26 mouse cellular contexts compared by ENCODE assay signal in the genomic region with DNA sequence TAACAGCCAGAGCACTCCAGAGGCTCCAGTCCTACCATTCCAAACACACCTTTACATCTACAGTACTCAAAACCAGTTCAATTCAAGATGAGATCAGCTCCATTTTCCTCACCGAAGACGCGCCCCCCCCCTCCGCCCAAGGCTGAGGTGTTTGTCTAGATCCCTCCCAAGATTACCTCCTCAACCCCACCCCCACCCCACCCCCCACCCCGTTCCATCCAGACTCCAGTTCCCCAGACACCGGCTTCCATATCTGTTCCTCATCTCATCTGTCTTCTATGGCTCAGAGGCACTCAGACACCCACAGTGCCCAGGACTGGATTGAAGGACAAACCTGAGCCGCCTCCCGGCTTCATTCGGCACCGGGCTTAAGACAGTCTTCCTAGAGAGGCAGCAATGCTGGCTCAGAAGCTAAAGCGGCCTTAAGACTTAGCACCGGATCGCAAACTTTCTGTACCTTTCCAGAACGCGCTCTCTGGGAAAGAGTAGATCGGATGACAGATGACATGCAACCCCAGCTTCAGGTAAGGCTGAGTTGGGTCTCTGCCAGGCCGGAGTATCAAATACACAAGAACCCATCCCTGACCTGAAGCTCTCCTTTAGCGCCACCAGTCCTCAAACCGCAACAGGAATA. TPM values are rescaled to one million over a fixed set of nuclear protein-coding genes. Genes with fewer than 3 reads are reported as not detected.
A peak's percentile ranks its signal among the peaks of the same experiment; 100 is the strongest.
DNase-seq lines count a peak whose midpoint lies in the region; ATAC-seq lines count a peak whose summit lies in the region.
"Had no signal": no experiment of that assay in that cellular context is flagged by ENCODE, and none has a peak within 500 bp of the region (broad histone marks: within the 10 kb centered on the region; RNA-seq: fewer than 3 reads in every experiment).

No protein-coding gene starts in this region.

- no peak overlapping the region for H3K4me3 ChIP-seq in neural tube, embryonic 15.5 days (replicated peaks)
- H3K4me3 ChIP-seq in embryonic facial prominence, embryonic 14.5 days (ENCODE audit: low read depth, low read length), result peak overlapping the region; percentile 6; the same call in 1 of the 2 replicates
- H3K4me3 ChIP-seq: embryonic facial prominence, embryonic 12.5 days; forebrain, embryonic 15.5 days; gastrocnemius, adult 2 months; heart, adult 2 months; hindbrain, embryonic 13.5 days; liver, embryonic 12.5 days; midbrain, embryonic 12.5 days had no signal

- DNase-seq in heart, adult 11 months, result peak; percentile 75
- no peak for DNase-seq in heart, postnatal 4 days
- DNase-seq in neural tube, embryonic 10.5 days (ENCODE audit: extremely low spot score, low spot score), result peak; percentile 35
- no peak for DNase-seq in embryonic facial prominence, embryonic 14.5 days (ENCODE audit: low spot score)
- no peak for DNase-seq in adrenal gland, adult 2 months
- no peak for DNase-seq in ovary, postnatal 36 days (ENCODE audit: low spot score)
- DNase-seq: cerebellum, adult 8-10 months; cerebellum, postnatal 36 days; gastrocnemius, adult 2 months; gastrocnemius, postnatal 36 days; heart, adult 2 months; heart, postnatal 14 days; kidney, adult 11 months; kidney, postnatal 14 days; layer of hippocampus, adult 9-11 months; liver, postnatal 0 days; lung, postnatal 36 days; spleen, adult 18-20 months; thymus, postnatal 14 days had no signal

- H3K36me3 ChIP-seq in neural tube, embryonic 15.5 days, result no peaks in the 10 kb centered on the region
- H3K36me3 ChIP-seq in embryonic facial prominence, embryonic 14.5 days (ENCODE audit: control insufficient read depth, insufficient read depth, low read length), result no peaks in the 10 kb centered on the region
- H3K36me3 ChIP-seq: embryonic facial prominence, embryonic 12.5 days; forebrain, embryonic 15.5 days; hindbrain, embryonic 13.5 days; liver, embryonic 12.5 days; midbrain, embryonic 12.5 days had no signal

- H3K9me3 ChIP-seq in neural tube, embryonic 15.5 days (replicated peaks), result 0 out of 2 replicates have a peak, but pooled peaks cover 2% of the 10 kb centered on the region
- no peaks in the 10 kb centered on the region for H3K9me3 ChIP-seq in embryonic facial prominence, embryonic 14.5 days (ENCODE audit: control insufficient read depth, low read length)
- H3K9me3 ChIP-seq: embryonic facial prominence, embryonic 12.5 days; liver, embryonic 12.5 days had no signal

- no peak overlapping the region for H3K4me2 ChIP-seq in neural tube, embryonic 15.5 days
- H3K4me2 ChIP-seq in embryonic facial prominence, embryonic 14.5 days (ENCODE audit: low read depth, low read length), result peak overlapping the region; percentile 12; the same call in 1 of the 2 replicates
- H3K4me2 ChIP-seq: embryonic facial prominence, embryonic 12.5 days; forebrain, embryonic 15.5 days; hindbrain, embryonic 13.5 days; liver, embryonic 12.5 days; midbrain, embryonic 12.5 days had no signal

- no peak for ATAC-seq in neural tube, embryonic 15.5 days (ENCODE audit: low FRiP score)
- no peak for ATAC-seq in embryonic facial prominence, embryonic 14.5 days (ENCODE audit: low read depth)
- ATAC-seq: CD4-positive, CD25-positive, alpha-beta regulatory T cell, adult 4 months; forebrain, embryonic 15.5 days; liver, embryonic 12.5 days; liver, postnatal 0 days had no signal

- H3K4me1 ChIP-seq in neural tube, embryonic 15.5 days, result peaks cover 27% of the 10 kb centered on the region
- H3K4me1 ChIP-seq in embryonic facial prominence, embryonic 14.5 days (ENCODE audit: control insufficient read depth, insufficient read depth, low read length), result peaks cover 8% of the 10 kb centered on the region; the same call in 1 of the 2 replicates
- H3K4me1 ChIP-seq: liver, embryonic 12.5 days had no signal

- WGBS in neural tube, embryonic 15.5 days, result 3% methylated on average over 19 of the region's 19 CpGs
- WGBS in embryonic facial prominence, embryonic 14.5 days, result 4% methylated on average over 17 of the region's 19 CpGs

- no peak overlapping the region for H3K27ac ChIP-seq in neural tube, embryonic 15.5 days (replicated peaks)
- no peak overlapping the region for H3K27ac ChIP-seq in embryonic facial prominence, embryonic 14.5 days (replicated peaks; ENCODE audit: low read depth, low read length)
- H3K27ac ChIP-seq: embryonic facial prominence, embryonic 12.5 days; forebrain, embryonic 15.5 days; gastrocnemius, adult 2 months; heart, adult 2 months; hindbrain, embryonic 13.5 days; liver, embryonic 12.5 days; midbrain, embryonic 12.5 days had no signal

- no peak overlapping the region for H3K9ac ChIP-seq in neural tube, embryonic 15.5 days (replicated peaks)
- no peak overlapping the region for H3K9ac ChIP-seq in embryonic facial prominence, embryonic 14.5 days (ENCODE audit: low read depth, low read length)
- H3K9ac ChIP-seq: embryonic facial prominence, embryonic 12.5 days; forebrain, embryonic 15.5 days; hindbrain, embryonic 13.5 days; liver, embryonic 12.5 days; liver, postnatal 0 days; midbrain, embryonic 12.5 days had no signal

- peaks cover 97% of the 10 kb centered on the region for H3K27me3 ChIP-seq in neural tube, embryonic 15.5 days (replicated peaks)
- H3K27me3 ChIP-seq in embryonic facial prominence, embryonic 14.5 days (replicated peaks; ENCODE audit: control insufficient read depth, insufficient read depth, low read length), result peaks cover 98% of the 10 kb centered on the region

RNA-seq across cellular contexts. Expression of a gene that starts 2.7 kb away (rescaled TPM):
- under 1 TPM in 1 of 2 experiments, not detected in 1; 0.27 TPM for total RNA-seq in heart, postnatal 4 days (2021)
- polyA plus RNA-seq in neural tube, embryonic 15.5 days (2015; fragmentation: Nextera tagmentation; extraction: Ambion mirVana), result 5.5 and 6.5 TPM in 2 replicates
- polyA plus RNA-seq in embryonic facial prominence, embryonic 14.5 days (2014; fragmentation: Nextera tagmentation; extraction: Ambion mirVana), result 4.6 and 5.0 TPM in 2 replicates
- total RNA-seq in adrenal gland, adult 2 months (2021), result under 1 TPM; 0.09 to 0.14 TPM
- polyA plus RNA-seq in adrenal gland, adult 2 months (2012; rRNA removed), result 0.09 and 0.16 TPM in 2 replicates
- total RNA-seq: gastrocnemius, postnatal 36 days had no signal
- polyA plus RNA-seq: liver, postnatal 0 days had no signal

Comparison
In these comparisons a context has a peak if more than half of its experiments do, and no peak if none do; other contexts are left out.
1. DNase-seq: peak in heart, adult 11 months (single experiment) and neural tube, embryonic 10.5 days (single experiment); none in heart, postnatal 4 days (single experiment), embryonic facial prominence, embryonic 14.5 days (single experiment), adrenal gland, adult 2 months (single experiment) and ovary, postnatal 36 days (single experiment).